Mouse (Mus musculus) limb, embryonic 11.5 days (tissue): ENCODE measurements around the gene Cs. TPM values are rescaled to one million over a fixed set of nuclear protein-coding genes. Genes with fewer than 3 reads are reported as not detected.
"Not testable (repeated sequence)": the region's sequence is repeated elsewhere in the genome, so short reads cannot be mapped to it uniquely, and the experiment has no call there.

Experiments used
- ATAC-seq: fragments of 200-750 bp; cut with Nextera tagmentation; 2 replicates; pipeline ENCODE4 v1.8.0; 2017; ENCODE audit warnings: low read depth; ENCODE audit not compliant: insufficient number of reproducible peaks, low FRiP score, low TSS enrichment
- DNase-seq: peaks from one replicate; pipeline ENCODE4 v3.0.0-alpha.2; 2015; ENCODE audit warnings: low spot score
- H3K27ac ChIP-seq: fragments of 300-500 bp; sonication (generic); replicated peaks from 2 replicates; pipeline ENCODE4 v1.5.1; 2014; ENCODE audit warnings: low read depth, mild to moderate bottlenecking, low read length
- H3K27me3 ChIP-seq: fragments of 300-500 bp; sonication (generic); 2 replicates; pipeline ENCODE4 v1.6.1; 2014; ENCODE audit warnings: mild to moderate bottlenecking, low read length, mixed read lengths; ENCODE audit not compliant: control insufficient read depth, insufficient read depth
- H3K36me3 ChIP-seq: fragments of 300-500 bp; sonication (generic); 2 replicates; pipeline ENCODE4 v1.6.1; 2014; ENCODE audit warnings: mild to moderate bottlenecking, low read length, moderate library complexity, mixed read lengths; ENCODE audit not compliant: control insufficient read depth, insufficient read depth
- H3K4me1 ChIP-seq: fragments of 300-500 bp; sonication (generic); 2 replicates; pipeline ENCODE4 v1.6.1; 2014; ENCODE audit warnings: low read length, mixed read lengths; ENCODE audit not compliant: control insufficient read depth, insufficient read depth
- H3K4me2 ChIP-seq: fragments of 300-500 bp; sonication (generic); 2 replicates; pipeline ENCODE4 v1.6.1; 2014; ENCODE audit warnings: low read depth, mild to moderate bottlenecking, moderate library complexity; ENCODE audit not compliant: severe bottlenecking
- H3K4me3 ChIP-seq: fragments of 300-500 bp; sonication (generic); 2 replicates; pipeline ENCODE4 v1.5.1; 2014; ENCODE audit warnings: low read depth, low read length
- H3K9ac ChIP-seq: fragments of 300-500 bp; sonication (generic); 2 replicates; pipeline ENCODE4 v1.6.1; 2014; ENCODE audit warnings: mild to moderate bottlenecking, low read length
- H3K9me3 ChIP-seq: fragments of 300-500 bp; sonication (generic); 2 replicates; pipeline ENCODE4 v1.6.1; 2016; ENCODE audit warnings: low read length; ENCODE audit not compliant: control insufficient read depth
- WGBS: fragments of 180-500 bp; shearing (Covaris S2); extraction: QIAGEN DNeasy Blood & Tissue Kit; methylation state at CpG from one replicate; pipeline ENCODE4 v1.1.7; 2014; 5-methylcytosine and 5-hydroxymethylcytosine counted together
- polyA plus RNA-seq: library from polyadenylated mRNA; unstranded; fragments of >200 nt; fragmentation: Nextera tagmentation; extraction: Ambion mirVana; gene quantifications from 2 replicates; pipeline ENCODE4 v1.2.1, GENCODE M21; 2014

Cs gene
- polyA plus RNA-seq, 1 experiment from 2014 or later = 231 TPM

- ATAC-seq (no peak), DNase-seq (no peak)
- Histone ChIP-seq H3K4me1 (peaks cover 11% of the 10 kb centered on the region; the same call in 1 of the 2 replicates), H3K9me3 (no peaks in the 10 kb centered on the region), H3K9ac (peak overlapping the region; percentile 99), H3K4me3 (peak overlapping the region; percentile 89), H3K4me2 (peak overlapping the region; percentile 95), H3K27ac (0 out of 2 replicates have a peak overlapping the region, but pooled peaks have one; percentile 96), H3K36me3 (peaks cover 30% of the 10 kb centered on the region), H3K27me3 (no peaks in the 10 kb centered on the region)
- 84% methylated on average over 8 of the region's 8 CpGs for whole genome bisulfite sequencing
Measured at GRCm38 (mm10) chr10:128323516-128323915, 14.0 kb upstream of the Cs start.

GRCm38 (mm10) chr10:128326825-128327224, 10.7 kb upstream of the Cs start:
- Histone ChIP-seq H3K36me3 (peaks cover 21% of the 10 kb centered on the region), H3K9ac (no peak overlapping the region), H3K4me1 (peaks cover 11% of the 10 kb centered on the region; the same call in 1 of the 2 replicates), H3K27ac (no peak overlapping the region), H3K9me3 (no peaks in the 10 kb centered on the region), H3K4me2 (no peak overlapping the region), H3K4me3 (no peak overlapping the region), H3K27me3 (no peaks in the 10 kb centered on the region)
- ATAC-seq (no peak), DNase-seq (no peak)
- WGBS = 94% methylated on average over 8 of the region's 8 CpGs

- DNase-seq (no peak), ATAC-seq (no peak)
- Histone ChIP-seq H3K4me3 (no peak overlapping the region), H3K9ac (no peak overlapping the region), H3K4me2 (no peak overlapping the region), H3K4me1 (peaks cover 11% of the 10 kb centered on the region; the same call in 1 of the 2 replicates), H3K27me3 (no peaks in the 10 kb centered on the region), H3K27ac (no peak overlapping the region), H3K9me3 (no peaks in the 10 kb centered on the region), H3K36me3 (peaks cover 21% of the 10 kb centered on the region)
- WGBS = 90% methylated on average over 10 of the region's 10 CpGs
Measured at GRCm38 (mm10) chr10:128327610-128328009, 9.9 kb upstream of the Cs start.

- WGBS = 80% methylated on average over 6 of the region's 6 CpGs
- not testable (repeated sequence) for ATAC-seq
Measured at GRCm38 (mm10) chr10:128332358-128333249, 4.9 kb upstream of the Cs start.

GRCm38 (mm10) chr10:128335582-128335981, 2.0 kb upstream of the Cs start:
- WGBS = 1% methylated on average over 4 of the region's 4 CpGs
- Histone ChIP-seq H3K9ac (no peak overlapping the region), H3K36me3 (no peaks in the 10 kb centered on the region), H3K4me2 (no peak overlapping the region), H3K4me1 (peaks cover 9% of the 10 kb centered on the region), H3K9me3 (no peaks in the 10 kb centered on the region), H3K27ac (no peak overlapping the region), H3K27me3 (no peaks in the 10 kb centered on the region), H3K4me3 (no peak overlapping the region)
- no peak for ATAC-seq
- peak; percentile 86 for DNase-seq

More at GRCm38 (mm10) chr10:128332358-128333249, 4.9 kb upstream of the Cs start:
- not testable (repeated sequence) for DNase-seq, H3K9ac ChIP-seq, H3K27me3 ChIP-seq, H3K4me2 ChIP-seq, H3K4me1 ChIP-seq, H3K4me3 ChIP-seq, H3K27ac ChIP-seq, H3K36me3 ChIP-seq, H3K9me3 ChIP-seq

- no peaks in the 10 kb centered on the region for H3K36me3 ChIP-seq
- no peaks in the 10 kb centered on the region for H3K27me3 ChIP-seq
- peaks cover 9% of the 10 kb centered on the region for H3K4me1 ChIP-seq
- no peak overlapping the region for H3K4me2 ChIP-seq
- ATAC-seq = no peak
- H3K9ac ChIP-seq = no peak overlapping the region
- H3K9me3 ChIP-seq = no peaks in the 10 kb centered on the region
- no peak overlapping the region for H3K27ac ChIP-seq
- H3K4me3 ChIP-seq = no peak overlapping the region
- WGBS = 95% methylated on average over 3 of the region's 3 CpGs
- DNase-seq = no peak
Measured at GRCm38 (mm10) chr10:128336195-128336594, 1.3 kb upstream of the Cs start.

DNA sequence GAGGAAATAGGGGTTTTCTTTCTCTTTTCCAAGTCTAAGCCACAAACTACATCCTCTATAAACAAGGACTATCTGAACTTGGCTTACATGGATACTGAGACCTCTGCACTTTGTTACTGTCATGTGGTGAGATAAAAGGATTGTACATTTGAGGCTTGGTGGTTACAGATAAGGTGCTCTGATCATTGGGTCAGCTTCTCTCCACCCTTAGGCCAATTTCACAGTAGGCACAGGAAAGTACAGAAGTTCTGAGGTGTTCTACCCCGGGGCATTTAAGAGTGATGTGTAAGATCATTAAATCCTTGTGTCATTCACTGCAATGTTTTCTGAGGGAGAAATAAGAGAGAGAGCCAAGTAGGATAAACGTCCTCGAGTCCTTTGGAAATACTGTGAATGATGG, 937 bp upstream of the Cs start:
- H3K4me3 ChIP-seq = 0 out of 2 replicates have a peak overlapping the region, but pooled peaks have one; percentile 77
- H3K36me3 ChIP-seq = no peaks in the 10 kb centered on the region
- DNase-seq = no peak
- no peaks in the 10 kb centered on the region for H3K27me3 ChIP-seq
- WGBS = 86% methylated on average over 3 of the region's 3 CpGs
- H3K27ac ChIP-seq = no peak overlapping the region
- no peak for ATAC-seq
- H3K4me1 ChIP-seq = peaks cover 9% of the 10 kb centered on the region
- no peaks in the 10 kb centered on the region for H3K9me3 ChIP-seq
- H3K9ac ChIP-seq = no peak overlapping the region
- H3K4me2 ChIP-seq = peak overlapping the region; percentile 60; the same call in 1 of the 2 replicates

- Histone ChIP-seq H3K9ac (peak overlapping the region; percentile 68), H3K4me2 (peak overlapping the region; percentile 83), H3K27me3 (no peaks in the 10 kb centered on the region), H3K4me1 (peaks cover 9% of the 10 kb centered on the region), H3K36me3 (no peaks in the 10 kb centered on the region), H3K27ac (peak overlapping the region; percentile 60), H3K9me3 (no peaks in the 10 kb centered on the region), H3K4me3 (peak overlapping the region; percentile 77)
- 25% methylated on average over 5 of the region's 5 CpGs for WGBS
- DNase-seq (no peak), ATAC-seq (no peak)
Measured at GRCm38 (mm10) chr10:128338415-128338814, 881 bp downstream of the Cs start.
